Mouse (Mus musculus): ENCODE data around the gene Vps37b.
A peak's percentile ranks its signal among the peaks of the same experiment; 100 is the strongest.

Gene Vps37b

DNA sequence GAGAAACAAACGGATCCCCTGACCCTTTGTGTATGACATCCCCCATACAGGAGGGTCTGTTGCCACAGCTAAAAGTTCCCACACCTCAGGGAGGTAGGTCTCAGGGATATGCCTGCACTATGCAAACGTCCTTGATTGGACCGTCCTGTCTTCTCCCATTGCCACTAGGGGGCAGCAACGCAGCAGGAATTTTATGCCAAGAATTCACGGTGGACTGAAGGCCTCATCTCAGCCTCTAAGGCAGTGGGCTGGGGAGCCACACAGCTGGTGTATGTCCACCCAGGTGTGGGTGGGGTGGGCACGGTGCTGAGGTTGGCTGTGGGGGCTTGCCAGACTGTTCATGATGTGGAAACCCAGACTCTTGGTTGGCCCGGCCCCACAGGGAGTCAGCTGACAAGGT, 31.2 kb downstream of the Vps37b start:
- DNase-seq, result peak; percentile 89

DNA sequence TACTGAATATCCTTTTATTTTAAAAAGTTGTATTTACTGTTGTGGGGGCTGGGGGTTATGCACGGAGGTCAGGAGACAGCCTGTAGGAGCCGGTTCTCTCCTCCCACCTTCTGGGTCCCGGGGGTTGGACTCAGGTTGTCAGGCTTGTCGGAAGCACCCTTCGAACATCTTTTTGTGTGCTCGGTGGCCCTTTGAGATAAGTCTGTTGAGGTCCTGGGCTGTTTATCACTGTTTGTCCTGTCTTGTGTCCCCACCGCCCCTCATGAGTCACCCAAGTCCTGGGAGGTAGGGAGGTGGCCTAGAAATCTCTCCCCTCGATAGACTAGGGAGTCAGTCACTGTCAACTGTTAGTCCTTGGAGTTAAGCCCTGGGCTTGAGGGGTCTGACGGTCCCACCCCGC, 33.7 kb downstream of the Vps37b start:
- no peak for DNase-seq

DNA sequence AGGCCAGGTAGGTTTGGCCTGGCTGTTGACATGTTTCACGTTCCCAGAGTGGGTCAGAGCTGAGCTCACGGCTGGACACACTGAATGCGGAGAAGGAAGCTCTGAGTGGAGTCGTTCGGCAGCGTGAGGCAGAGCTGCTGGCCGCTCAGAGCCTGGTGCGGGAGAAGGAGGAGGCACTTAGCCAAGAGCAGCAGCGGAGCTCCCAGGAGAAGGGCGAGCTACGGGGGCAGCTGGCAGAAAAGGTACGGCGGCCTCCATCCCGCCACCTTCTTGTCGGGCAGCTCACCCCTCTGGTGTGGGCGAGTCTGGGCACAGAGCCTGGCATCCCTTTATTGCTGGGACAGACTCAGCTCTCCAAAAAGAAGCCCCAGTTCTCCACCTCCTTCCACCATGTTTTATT, 34.3 kb downstream of the Vps37b start:
- DNase-seq, result peak; percentile 82

DNA sequence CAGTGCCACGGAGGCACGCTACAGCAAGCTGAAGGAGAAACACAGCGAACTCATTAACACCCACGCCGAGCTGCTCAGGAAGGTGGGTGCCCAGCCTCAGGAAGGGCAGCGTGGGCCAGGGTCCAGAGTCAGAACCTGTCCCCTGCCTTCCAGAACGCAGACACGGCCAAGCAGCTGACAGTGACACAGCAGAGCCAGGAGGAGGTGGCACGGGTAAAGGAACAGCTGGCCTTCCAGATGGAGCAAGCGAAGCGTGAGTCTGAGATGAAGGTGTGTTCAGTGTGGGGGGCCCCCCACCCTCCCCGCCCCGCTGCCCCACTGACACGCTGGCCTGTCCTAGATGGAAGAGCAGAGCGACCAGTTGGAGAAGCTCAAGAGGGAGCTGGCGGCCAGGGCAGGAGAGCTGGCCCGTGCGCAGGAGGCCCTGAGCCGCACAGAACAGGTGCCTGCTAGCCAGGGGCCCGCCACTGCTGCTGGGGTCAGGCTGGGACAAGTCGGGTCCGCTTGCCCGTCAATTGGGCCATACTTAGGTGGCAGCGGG, 34.8 kb downstream of the Vps37b start:
- no peak for DNase-seq

DNA sequence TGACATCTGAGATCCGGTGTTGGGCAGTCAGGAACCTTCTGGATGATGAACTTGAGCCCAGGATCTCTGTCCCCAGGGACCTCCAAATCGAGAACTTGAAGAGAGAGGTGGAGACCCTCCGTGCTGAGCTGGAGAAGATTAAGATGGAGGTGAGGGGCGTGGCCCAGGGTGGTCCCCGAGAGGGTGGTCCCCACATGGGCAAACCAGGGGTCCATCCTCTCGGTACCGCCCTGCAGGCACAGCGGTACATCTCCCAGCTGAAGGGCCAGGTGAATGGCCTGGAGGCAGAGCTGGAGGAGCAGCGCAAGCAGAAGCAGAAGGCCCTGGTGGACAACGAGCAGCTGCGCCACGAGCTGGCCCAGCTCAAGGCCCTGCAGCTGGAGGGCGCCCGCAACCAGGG, 35.4 kb downstream of the Vps37b start:
- DNase-seq, result no peak

DNA sequence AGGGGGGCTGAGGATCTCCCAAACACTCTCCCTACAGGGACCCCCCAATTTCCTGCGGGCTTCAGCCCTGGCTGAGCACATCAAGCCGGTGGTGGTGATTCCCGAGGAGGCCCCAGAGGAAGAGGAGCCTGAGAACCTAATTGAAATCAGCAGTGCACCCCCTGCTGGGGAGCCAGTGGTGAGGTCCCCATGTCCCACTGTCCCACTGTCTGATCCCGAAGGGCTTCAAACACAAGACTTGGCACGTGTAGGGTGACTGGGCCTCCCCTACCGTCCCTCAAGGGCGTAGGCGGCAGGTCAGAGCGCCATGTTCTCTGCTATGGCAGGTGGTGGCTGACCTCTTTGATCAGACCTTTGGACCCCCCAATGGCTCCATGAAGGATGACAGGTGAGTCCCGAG, 35.9 kb downstream of the Vps37b start:
- DNase-seq, result no peak

DNA sequence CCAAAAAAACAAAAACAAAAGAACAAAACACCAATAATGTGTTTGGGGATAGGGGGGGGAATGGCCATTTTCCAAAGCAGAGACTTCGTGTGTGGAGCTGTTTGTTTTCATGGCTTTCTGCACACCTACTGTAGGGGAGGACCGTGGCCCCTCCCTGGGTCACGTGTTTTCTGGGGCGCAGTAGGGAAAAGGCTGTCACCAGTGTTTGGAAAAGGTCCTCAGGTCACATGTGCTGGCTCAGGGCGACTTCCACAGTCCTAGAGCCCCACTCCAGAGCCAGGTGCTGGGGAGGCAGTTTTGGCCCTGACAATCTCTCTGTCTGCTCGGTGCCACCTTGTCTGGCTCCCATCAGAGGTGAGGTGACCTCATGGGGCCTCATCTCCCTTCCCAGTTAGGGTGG, 36.7 kb downstream of the Vps37b start:
- DNase-seq, result no peak

DNA sequence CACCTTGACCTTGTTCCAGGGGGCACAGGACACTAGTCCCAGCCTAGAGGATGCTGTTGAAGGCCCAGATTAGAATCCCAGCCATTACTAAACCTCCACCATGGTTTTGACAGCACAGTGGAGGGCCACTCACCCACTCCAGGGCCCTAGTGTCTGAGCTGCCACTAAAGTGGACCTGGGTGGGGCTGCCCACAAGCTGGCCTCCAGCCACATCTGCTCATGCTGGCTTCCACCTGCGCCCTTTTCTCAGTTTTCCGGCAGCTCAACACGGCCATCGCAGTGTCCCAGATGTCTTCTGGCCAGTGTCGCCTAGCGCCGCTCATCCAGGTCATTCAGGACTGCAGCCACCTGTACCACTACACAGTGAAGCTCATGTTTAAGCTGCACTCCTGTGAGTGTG, 37.6 kb downstream of the Vps37b start:
- no peak for DNase-seq

DNA sequence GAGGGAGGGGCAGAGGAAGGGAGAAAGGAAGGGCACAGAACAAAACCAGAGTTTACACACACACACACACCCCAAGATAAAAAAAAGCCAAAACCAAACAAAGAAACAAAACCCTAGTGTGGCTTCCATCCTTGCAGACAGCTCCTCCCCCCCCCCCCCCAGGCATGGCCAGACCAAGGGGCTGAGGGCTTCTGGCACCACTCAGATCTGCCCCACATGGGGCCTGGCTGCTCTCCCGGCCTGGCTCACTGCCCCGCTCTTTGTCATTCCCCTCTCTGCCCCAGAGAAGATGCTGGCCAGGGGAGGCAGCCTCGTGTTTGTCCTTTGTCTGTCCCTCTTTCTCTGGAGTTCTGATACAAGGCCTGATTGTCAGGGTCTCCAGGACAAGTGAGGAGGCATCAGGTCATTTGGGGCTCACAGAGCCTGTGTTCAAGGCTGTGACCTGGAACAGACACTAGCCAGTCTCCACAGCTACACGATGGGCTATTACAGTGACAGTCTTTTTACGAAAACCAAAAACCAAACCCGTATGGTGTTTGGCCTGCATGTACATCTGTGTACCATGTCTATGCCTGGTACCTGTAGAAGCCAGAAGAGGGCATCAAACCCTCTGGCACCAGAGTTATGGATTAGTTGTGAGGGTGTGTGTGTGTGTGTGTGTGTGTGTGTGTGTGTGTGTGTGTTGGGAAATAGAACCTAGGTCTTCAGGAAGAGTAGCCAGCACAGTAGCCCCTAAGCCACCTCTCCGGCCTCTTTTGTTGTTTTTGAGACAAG, 38.6 kb downstream of the Vps37b start:
- DNase-seq, result peak; percentile 85

DNA sequence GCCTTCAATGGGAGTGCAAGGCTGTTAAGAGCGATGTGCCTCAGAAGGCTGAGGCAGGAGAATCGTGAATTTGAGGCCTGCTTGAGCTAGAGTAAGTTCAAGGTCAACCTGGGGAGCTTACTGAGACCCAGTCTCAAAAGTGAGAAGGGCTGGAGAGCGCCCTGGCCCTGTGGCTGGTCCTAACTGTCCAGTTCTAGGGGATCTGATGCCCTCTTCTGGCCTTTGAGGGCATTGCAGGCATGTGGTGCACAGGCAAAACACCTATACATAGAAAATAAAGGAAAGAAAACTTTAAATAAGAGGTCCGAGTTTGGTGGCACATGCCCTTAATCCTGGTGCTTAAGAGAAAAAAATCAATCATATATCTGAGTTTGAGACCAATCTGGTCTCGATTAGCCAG, 39.3 kb downstream of the Vps37b start:
- peak; percentile 75 for DNase-seq

DNA sequence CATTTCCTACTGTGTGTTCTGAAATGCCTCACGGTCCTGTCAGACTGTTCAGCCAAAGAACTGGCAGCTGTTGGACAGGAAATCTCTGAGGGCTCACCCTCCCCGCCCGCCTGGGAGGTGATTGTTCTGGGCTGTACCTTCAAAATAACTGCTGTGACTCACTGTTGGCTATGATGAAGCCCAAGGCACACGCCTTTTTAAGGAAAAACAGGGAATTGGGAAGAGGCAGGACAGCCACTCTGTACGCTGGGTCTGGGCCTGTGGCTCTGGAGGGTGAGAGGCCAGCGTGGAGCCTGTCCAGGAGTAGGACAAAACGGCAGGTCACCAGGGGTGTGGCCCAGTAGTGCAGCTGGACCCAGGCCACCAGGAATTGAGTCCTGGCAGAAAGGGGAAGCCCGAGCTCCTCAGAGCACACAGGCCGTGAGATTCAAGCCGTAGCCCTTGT, 39.9 kb downstream of the Vps37b start:
- DNase-seq, result peak; percentile 63

DNA sequence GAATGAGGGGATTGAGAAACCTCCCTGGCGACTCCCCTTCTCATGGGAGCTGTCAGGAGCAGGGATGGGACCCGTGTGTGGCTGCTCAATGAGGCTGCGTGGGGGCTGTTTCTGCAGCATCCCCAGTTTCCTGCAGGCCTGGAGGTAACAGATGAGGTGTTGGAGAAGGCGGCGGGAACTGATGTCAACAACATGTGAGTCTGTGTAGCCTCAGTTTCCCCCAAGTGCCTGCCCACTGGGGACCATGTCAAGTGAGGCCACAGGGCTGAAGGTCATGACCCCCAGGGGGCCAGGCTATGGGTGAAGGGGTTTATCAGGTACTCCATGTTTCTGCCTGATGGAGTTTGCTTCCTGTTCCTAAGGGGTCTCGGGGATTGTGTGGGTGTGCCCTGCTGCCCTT, 40.7 kb downstream of the Vps37b start:
- DNase-seq, result no peak

DNA sequence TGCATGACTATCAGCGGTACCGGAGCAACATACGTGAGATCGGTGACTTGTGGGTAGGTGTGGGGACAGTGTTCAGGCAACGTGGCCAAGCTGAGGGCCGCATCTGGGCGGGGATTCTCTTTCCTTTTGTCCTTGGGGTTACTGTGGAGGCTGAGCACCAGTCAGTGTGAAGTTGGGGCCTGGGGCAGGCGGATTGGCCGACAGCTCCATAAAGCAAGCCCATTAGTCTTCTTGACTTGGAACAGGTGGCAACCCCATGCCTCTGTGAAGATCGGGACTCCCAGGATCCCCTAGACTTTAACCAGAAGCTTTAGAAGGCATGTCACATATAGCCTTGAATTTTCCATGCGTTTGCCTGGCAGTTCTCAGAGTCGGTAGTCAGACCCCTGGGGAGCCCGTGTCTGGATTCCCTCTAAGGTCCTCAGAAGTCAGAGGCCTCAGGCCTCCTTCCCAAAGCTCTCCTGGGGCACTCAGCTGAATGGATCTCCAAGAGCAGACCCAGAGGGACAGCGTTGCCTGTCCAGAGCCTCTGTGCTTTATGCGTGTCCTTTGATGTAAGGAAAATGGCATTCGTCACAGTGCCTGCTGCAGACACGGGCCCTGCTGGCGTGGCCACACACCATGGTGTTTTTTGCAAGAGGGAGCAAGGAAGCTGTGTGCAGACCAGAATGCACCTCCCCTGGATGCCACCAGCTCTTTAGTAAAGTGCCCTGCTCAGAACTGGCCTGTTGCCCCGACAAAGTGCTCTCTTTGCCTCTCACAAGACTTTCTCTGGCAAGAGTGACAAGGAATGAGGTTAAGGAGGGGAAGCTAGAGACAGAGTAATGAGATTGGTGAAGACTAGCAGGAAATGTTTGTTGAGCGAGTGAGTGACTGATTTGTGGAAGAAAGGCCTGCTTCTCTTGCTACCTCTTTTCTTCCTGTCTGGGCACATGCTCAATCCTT, 41.9 kb downstream of the Vps37b start:
- DNase-seq, result no peak

DNA sequence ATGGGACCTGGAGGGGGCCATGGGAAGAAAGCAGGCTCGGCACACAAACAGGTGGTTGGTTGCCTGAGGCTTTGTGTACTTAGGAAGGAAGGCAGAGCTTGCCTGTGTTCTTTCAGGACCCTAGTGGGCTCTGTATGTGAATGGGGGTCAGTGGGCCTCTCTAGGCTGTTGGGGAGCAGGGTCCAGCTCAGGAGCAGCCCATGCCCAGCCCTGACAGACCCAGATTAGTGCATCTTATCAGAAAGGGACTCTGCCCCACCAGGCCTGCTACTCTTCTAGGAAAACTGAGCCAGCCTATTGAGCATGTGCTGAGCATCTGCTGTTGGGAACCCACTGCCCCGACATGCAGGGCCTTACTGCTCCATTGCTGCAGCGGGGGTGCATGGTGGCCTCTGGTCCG, 44.6 kb downstream of the Vps37b start:
- no peak for DNase-seq

DNA sequence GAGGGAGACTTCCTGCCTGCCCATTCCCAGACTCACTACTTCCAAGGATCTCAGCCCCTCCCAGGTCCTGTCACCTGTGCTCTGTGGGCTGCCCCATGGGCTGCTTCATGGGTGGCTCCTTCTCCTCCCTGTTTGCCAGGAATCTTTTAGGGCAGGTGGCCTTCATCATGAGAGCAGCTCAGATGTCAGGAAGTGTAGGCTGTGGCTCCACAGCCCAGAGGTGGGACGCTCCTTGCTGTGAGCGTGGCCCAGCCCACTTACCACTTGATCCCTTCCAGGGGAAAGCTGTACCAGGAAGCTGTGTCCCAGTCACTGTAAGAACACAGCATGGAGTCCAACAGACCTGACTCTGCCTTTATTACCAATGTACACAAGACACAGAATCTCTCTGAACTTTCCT, 45.1 kb downstream of the Vps37b start:
- DNase-seq, result no peak

DNA sequence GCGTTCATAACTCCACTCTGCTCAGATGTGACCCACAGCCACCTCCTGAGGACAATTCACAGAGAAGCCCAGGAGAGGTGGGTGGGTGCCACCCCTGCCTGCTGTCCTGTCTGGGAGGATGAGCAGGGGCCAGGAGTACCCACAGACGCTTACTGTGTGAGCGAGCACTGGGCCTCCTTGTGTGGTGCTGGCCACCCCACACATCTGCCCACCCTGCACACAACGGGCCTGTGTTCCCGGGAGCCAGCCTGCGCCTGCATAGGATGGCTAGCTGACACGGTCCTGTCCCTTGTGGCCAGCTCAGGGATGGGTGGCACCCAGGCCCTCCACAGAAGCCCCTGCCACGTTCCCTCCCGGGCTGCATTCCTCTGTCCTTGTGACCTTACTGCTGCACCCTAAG, 46.6 kb downstream of the Vps37b start:
- DNase-seq, result no peak

DNA sequence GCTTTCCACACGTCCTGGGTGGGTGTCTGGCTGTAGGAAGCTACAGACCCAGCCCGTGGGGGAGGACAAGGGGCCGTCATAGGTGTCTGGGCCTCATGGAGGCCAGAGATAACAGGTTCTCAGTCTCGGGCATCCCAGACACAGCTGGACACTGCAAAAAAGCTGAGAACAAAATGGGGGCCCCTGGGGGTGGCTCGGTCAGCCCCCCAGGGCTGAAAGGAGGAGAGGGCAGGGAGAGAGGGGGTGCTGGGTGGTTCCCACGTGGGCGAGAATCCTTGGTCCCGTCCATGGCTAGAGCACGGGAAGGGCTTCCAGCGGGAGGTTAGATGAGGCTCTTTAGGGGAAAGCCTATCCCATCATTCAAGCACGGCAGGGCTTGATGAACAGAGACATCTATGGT, 49.2 kb downstream of the Vps37b start:
- DNase-seq, result no peak

DNA sequence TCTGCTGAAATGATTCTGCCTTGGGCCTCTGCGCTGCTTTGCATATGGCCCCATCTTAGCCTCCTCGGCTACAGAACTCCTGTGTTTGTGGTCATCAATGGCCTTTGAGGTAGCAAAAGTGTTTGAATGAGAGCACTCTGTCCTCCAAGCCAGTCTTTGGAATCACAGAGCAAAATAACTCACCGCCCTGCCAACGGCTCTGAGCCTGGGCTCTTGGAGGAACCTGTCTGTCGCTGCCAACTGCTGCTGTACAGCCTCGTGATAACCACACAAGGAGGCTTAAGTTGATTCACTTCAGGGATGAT, 50.9 kb downstream of the Vps37b start:
- DNase-seq, result no peak

DNA sequence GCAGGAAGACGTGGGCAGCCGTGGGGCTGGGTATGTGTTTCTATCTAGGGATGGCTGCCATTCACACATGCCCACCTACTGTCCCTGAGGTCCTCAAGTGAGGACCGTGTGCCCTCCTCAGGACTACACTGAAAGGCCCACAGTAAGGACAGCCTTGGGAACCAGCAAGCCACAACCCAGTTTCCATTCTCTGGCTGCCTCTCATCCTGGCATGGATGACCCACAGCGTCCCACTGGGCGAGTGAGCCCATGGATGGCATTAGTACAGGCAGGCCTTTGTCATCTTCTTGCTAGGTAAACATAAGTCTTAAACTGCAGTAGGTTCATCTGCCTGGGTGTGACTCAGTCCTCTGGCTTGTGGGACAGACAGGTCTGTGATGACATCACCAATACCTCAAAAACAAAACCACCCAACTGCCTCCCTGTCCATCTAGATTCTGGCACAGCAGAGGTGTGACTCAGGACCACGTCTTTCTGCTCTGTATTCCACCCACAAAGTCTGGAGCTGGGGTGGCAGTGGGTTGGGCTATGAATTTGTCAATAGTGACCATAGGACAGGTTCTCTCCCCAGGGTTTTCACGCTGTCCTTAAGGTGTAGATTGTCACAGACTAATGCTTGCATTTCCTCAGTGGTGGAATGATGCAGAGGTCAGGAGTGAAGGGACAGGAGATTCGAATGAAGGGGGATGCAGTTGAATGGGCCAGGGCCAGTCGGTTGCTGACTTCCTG, 51.4 kb downstream of the Vps37b start:
- DNase-seq, result no peak

DNA sequence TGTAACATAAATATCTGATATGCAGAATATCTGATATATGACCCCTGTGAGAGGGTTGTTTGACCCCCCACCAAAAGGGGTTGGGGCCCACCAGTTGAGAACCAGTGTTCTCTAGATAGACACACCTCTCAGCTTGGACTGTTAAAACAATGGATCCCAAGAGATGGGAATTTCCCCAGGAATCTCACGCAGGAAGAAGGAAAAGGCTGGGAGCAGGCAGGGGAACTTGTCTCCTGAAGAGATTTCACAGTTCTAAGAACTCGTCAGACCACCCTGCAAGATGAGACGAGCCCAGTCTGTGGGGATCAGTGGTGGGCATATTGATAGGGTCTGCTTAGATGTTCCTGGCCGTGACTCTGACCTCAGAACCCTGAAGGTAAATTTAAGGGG, 52.1 kb downstream of the Vps37b start:
- no peak for DNase-seq

DNA sequence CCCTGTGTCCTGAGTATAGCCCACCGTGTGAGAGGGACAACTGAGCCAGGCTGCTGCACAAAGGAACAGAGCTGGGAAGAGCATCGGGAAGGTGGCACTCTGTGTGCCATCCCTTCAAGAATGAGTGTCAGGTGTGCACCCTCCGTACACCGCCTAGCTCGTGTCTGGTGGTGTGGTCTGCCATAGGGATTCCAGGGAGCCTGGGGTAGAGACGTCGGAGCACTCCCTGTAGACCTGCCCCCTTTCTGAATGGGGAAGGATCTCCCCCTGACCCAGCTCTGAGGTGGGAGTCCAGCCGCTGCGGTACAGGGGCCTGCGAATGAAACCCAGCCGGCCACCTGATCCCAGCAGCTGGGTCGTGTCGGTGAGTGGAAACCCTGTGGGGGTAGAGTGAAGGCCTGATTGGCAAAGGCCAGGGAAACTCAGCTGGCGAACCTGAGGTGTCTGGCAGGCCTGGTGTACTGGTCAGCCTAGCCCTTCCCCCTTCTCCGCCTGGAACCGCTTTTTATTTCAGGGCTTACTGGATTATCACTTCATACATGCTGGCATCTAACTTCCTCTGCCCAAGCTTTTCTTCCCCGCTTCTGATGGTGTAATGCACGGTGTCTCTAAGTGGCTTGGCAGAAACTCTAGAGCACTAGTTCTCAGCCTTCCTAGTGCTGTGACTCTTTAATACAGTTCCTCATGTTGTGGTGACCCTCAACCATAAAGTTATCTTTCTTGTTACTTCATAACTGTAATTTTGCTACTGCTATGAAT, 52.7 kb downstream of the Vps37b start:
- no peak for DNase-seq

DNA sequence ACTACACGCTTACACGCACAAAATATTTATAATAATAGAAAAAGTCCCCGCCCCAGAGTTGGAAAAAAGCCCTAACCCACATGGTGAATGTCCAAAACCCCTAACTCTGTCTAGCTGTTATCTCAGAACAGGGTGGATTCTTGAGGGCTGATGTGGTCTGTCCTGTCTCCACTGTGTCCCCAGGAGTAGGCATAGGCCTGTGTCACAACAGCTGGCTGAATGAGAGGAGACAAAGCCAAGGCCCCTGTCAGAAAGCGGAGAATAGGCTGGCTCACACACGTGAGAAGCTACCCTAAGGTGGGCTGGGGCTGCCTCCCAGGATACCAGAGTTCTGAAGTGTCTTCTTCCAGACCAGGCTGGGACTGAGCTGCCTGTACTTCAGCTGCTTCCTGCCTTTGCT, 53.9 kb downstream of the Vps37b start:
- no peak for DNase-seq

DNA sequence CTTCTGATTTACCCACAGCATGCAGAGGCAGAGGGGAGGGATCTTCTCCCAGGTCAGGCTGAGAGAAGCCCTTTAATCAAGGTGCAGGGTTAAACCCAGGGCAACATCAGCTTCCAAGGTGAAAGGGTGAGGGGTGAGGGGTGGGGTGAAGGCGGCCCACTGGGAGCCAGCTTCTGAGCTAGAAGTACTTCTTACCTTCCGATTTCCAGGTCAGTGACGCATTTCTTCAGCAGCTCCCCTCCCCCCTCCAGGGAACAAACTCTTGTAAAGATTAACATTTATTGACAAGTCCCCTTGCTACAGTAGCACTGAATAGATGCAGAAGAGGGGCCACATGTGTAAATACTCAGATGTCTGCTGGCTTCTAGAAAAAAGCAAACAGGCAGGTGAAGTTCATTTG, 54.8 kb downstream of the Vps37b start:
- no peak for DNase-seq

Measured in right cerebral cortex, adult 18-20 months (tissue).